Mouse (Mus musculus) CH12.LX (cell line): Measurements from ENCODE around the gene Ube2d2b. TPM values are rescaled to one million over a fixed set of nuclear protein-coding genes. Genes with fewer than 3 reads are reported as not detected.

Experiments
- DNase-seq: peaks from one replicate; pipeline ENCODE4 v3.0.0-alpha.2; 2013; ENCODE audit errors: extremely low read depth
- H3K27ac ChIP-seq: 2 replicates; pipeline ENCODE4 v1.5.1; 2012; ENCODE audit warnings: low read depth, mild to moderate bottlenecking, control low read depth, moderate library complexity; ENCODE audit not compliant: insufficient read depth
- H3K27me3 ChIP-seq: replicated peaks from 2 replicates; pipeline ENCODE3; 2012; ENCODE audit warnings: inconsistent platforms
- H3K36me3 ChIP-seq, 2 experiments: replicated peaks in 1 of 2; 2 replicates each; pipeline versions ENCODE3 to v1.6.1; 2012; ENCODE audit warnings: inconsistent platforms in 1 of 2, low read length in 1 of 2, mild to moderate bottlenecking in 1 of 2, mixed read lengths in 1 of 2, moderate library complexity in 1 of 2; ENCODE audit not compliant: control insufficient read depth in 1 of 2, insufficient read depth in 1 of 2
- H3K4me1 ChIP-seq, 2 experiments: 2 replicates each; pipeline ENCODE4 v1.6.1; 2012; ENCODE audit warnings: inconsistent platforms in 1 of 2, moderate library complexity in 1 of 2; ENCODE audit not compliant: insufficient read depth in 2 of 2, control insufficient read depth in 1 of 2
- H3K4me2 ChIP-seq: 2 replicates; pipeline ENCODE4 v1.6.1; 2012; ENCODE audit warnings: low read depth, mild to moderate bottlenecking, control low read depth; ENCODE audit not compliant: poor library complexity, insufficient read depth, severe bottlenecking
- H3K4me3 ChIP-seq, 3 experiments: fragments of 150-350 bp in 1 of 3; sonication (generic) in 1 of 3; replicated peaks in 1 of 3; 2 replicates each; pipeline versions ENCODE3 to v1.5.1; 2011 to 2012; ENCODE audit warnings: low read depth in 2 of 3, low read length in 2 of 3, mild to moderate bottlenecking in 2 of 3, moderate library complexity in 2 of 3, control low read depth in 1 of 3, improper control_type of control experiment in 1 of 3, inconsistent platforms in 1 of 3, mixed read lengths in 1 of 3; ENCODE audit not compliant: poor library complexity in 1 of 3
- H3K79me2 ChIP-seq: replicated peaks from 2 replicates; pipeline ENCODE4 v1.6.1; 2012; ENCODE audit warnings: mild to moderate bottlenecking, moderate library complexity; ENCODE audit not compliant: control insufficient read depth, poor library complexity, insufficient read depth, severe bottlenecking; ENCODE audit errors: extremely low read depth
- H3K9ac ChIP-seq: 2 replicates; pipeline ENCODE4 v1.6.1; 2012; ENCODE audit warnings: low read depth, mild to moderate bottlenecking, control low read depth, moderate library complexity; ENCODE audit not compliant: insufficient read depth
- H3K9me3 ChIP-seq: replicated peaks from 2 replicates; pipeline ENCODE3; 2012; ENCODE audit warnings: low read length, inconsistent platforms, mixed read lengths
- CHD2 ChIP-seq: IDR thresholded peaks from 2 replicates; pipeline ENCODE4 v1.6.1; 2011; ENCODE audit warnings: low read length, improper control_type of control experiment
- CTCF ChIP-seq, 2 experiments: IDR thresholded peaks in 1 of 2; conservative IDR thresholded peaks in 1 of 2; 2 replicates each; pipeline ENCODE4 v1.5.1; 2011 to 2012; ENCODE audit warnings: low read depth in 2 of 2, low read length in 2 of 2, improper control_type of control experiment in 1 of 2, inconsistent platforms in 1 of 2, mild to moderate bottlenecking in 1 of 2, moderate library complexity in 1 of 2
- EP300 ChIP-seq: IDR thresholded peaks from 2 replicates; pipeline ENCODE4 v1.6.1; 2011; ENCODE audit warnings: low read length, improper control_type of control experiment
- ETS1 ChIP-seq: conservative IDR thresholded peaks from 2 replicates; pipeline ENCODE4 v1.6.1; 2012; ENCODE audit warnings: low read depth, mild to moderate bottlenecking, inconsistent platforms, low read length, improper control_type of control experiment, moderate library complexity
- GABPA ChIP-seq: IDR thresholded peaks from 2 replicates; pipeline ENCODE4 v1.6.1; 2012; ENCODE audit warnings: low read depth, low read length, improper control_type of control experiment, inconsistent platforms; ENCODE audit not compliant: insufficient replicate concordance
- IRF4 ChIP-seq: IDR thresholded peaks from 2 replicates; pipeline ENCODE4 v1.6.1; 2014; ENCODE audit warnings: low read depth, mild to moderate bottlenecking, inconsistent platforms, low read length, improper control_type of control experiment
- JUN ChIP-seq: IDR thresholded peaks from 2 replicates; pipeline ENCODE4 v1.6.1; 2011; ENCODE audit warnings: low read depth, mild to moderate bottlenecking, low read length, improper control_type of control experiment, moderate library complexity; ENCODE audit not compliant: insufficient read depth
- JUND ChIP-seq: conservative IDR thresholded peaks from 2 replicates; pipeline ENCODE4 v1.6.1; 2011; ENCODE audit warnings: low read depth, low read length, improper control_type of control experiment
- MAFK ChIP-seq: IDR thresholded peaks from 2 replicates; pipeline ENCODE4 v1.6.1; 2011; ENCODE audit warnings: low read length, improper control_type of control experiment; ENCODE audit not compliant: insufficient replicate concordance
- MYC ChIP-seq: IDR thresholded peaks from 2 replicates; pipeline ENCODE4 v1.6.1; 2011; ENCODE audit warnings: low read depth, mild to moderate bottlenecking, improper control_type of control experiment, low read length
- POLR2A ChIP-seq: IDR thresholded peaks from 2 replicates; pipeline ENCODE4 v1.6.1; 2011; ENCODE audit warnings: low read depth, mild to moderate bottlenecking, improper control_type of control experiment, low read length
- POLR2AphosphoS2 ChIP-seq: IDR thresholded peaks from 2 replicates; pipeline ENCODE4 v1.6.1; 2011; ENCODE audit warnings: low read depth, low read length, improper control_type of control experiment
- RAD21 ChIP-seq: IDR thresholded peaks from 2 replicates; pipeline ENCODE4 v1.6.1; 2011; ENCODE audit warnings: low read depth, mild to moderate bottlenecking, low read length, improper control_type of control experiment, moderate library complexity
- TBP ChIP-seq: conservative IDR thresholded peaks from 2 replicates; pipeline ENCODE4 v1.6.1; 2011; ENCODE audit warnings: low read depth, low read length, improper control_type of control experiment
- USF2 ChIP-seq: conservative IDR thresholded peaks from 2 replicates; pipeline ENCODE4 v1.6.1; 2011; ENCODE audit warnings: low read depth, low read length, improper control_type of control experiment
- ZC3H11A ChIP-seq: IDR thresholded peaks from 2 replicates; pipeline ENCODE4 v1.6.1; 2012; ENCODE audit warnings: low read depth, mild to moderate bottlenecking, inconsistent platforms, low read length, improper control_type of control experiment
- ZNF384 ChIP-seq: IDR thresholded peaks from 2 replicates; pipeline ENCODE4 v1.6.1; 2012; ENCODE audit warnings: low read depth, low read length, improper control_type of control experiment, inconsistent platforms
- dilution Hi-C: fragments of 300-500 bp; cut with MboI; formaldehyde crosslinking; loops from 2 replicates; pipeline ENCODE4 v1.14.3; 2020; ENCODE audit warnings: low sequenced_read_pairs; ENCODE audit not compliant: extremely low pct_unique_long_range_greater_than_20kb, extremely low pct_ligation_motif_present
- in situ Hi-C: fragments of 300-500 bp; cut with MboI; formaldehyde crosslinking; loops from 3 replicates; pipeline ENCODE4 v1.14.3; 2019; ENCODE audit warnings: low sequenced_read_pairs, low pct_ligation_motif_present, low pct_unique_long_range_greater_than_20kb, mixed read lengths
- polyA plus RNA-seq: library from polyadenylated mRNA; unstranded; fragments of >175 nt; gene quantifications from 2 replicates; pipeline ENCODE4 v1.2.1, GENCODE M21; 2012; ENCODE audit warnings: low read depth; ENCODE audit not compliant: insufficient read length
- total RNA-seq, 2 experiments: library from RNA; depleted of rRNA; stranded (reverse); fragments of 300-350 nt in 1 of 2; fragments of >200 nt in 1 of 2; gene quantifications; 2 replicates each; pipeline ENCODE4 v1.2.3; 2012 to 2014

The Ube2d2b gene
- total and polyA plus RNA-seq, 3 experiments, result not detected

DNA sequence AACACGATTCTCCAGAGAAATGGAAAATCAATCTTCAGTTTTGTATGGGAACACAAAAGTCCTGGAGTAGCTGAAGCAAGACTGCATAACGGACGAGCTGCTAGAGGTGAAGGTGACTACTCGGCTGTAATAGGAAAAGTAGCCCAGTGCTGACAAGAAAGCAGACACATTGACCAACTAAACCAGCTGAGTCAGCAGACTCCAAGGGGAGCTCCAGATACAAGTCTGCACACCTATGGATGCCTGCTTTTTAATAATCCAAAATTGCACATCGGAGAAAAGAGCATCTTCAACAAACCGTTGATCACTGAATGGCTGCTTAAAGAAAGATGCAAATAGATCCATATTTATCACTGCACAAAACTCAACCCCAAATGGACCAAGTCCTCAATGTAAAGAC lies 31.6 kb upstream of the Ube2d2b start:
- in situ Hi-C loops (loop anchor here (10.0 kb wide), 1 partner anchor 87 kb away; no protein-coding TSS in a partner anchor), dilution Hi-C loops (no loop called here)
- no peak overlapping the region for H3K4me3 ChIP-seq
- no peaks in the 10 kb centered on the region for H3K27me3 ChIP-seq
- H3K9ac ChIP-seq, result no peak overlapping the region
- H3K4me1 ChIP-seq, result no peaks in the 10 kb centered on the region
- no peak for DNase-seq
- H3K27ac ChIP-seq, result no peak overlapping the region
- H3K79me2 ChIP-seq, result no peaks in the 10 kb centered on the region
- no peak overlapping the region for H3K4me2 ChIP-seq
- TF ChIP-seq CTCF (conservative IDR thresholded peaks at IDR 0.05 in 1 of 2, IDR thresholded peaks at IDR 0.05 in 1 of 2; ENCODE audit: low read depth in 2 of 2, low read length in 2 of 2) (no peak), USF2 (no peak), POLR2A (no peak), MAFK (peak; percentile 84), RAD21 (no peak)
- H3K36me3 ChIP-seq, result peaks cover 0 to 12% of the 10 kb centered on the region in 2 experiments
- H3K9me3 ChIP-seq, result no peaks in the 10 kb centered on the region

DNA sequence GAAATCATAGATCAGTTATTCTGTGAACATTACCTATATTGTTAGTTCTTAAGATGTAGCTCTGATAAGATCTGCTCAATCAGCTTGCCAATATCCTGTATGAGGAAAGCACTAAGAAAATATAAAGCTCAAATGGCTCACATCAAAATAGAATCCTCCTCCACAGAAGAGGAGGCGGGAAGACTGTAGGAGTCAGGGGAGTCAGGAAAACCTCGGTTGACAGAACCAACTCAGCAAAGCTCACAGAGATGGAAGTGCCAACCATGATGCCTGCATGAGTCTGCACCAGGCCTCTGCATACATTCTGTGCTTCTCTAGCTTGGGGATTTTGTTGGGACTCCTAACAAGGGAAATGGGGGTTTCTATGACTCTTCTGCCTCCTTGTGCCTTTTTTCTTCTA lies 28.7 kb upstream of the Ube2d2b start:
- Histone ChIP-seq H3K27ac (no peak overlapping the region), H3K4me1 (no peaks in the 10 kb centered on the region), H3K79me2 (no peaks in the 10 kb centered on the region), H3K36me3 (peaks cover 0 to 7% of the 10 kb centered on the region in 2 experiments), H3K27me3 (no peaks in the 10 kb centered on the region), H3K9ac (no peak overlapping the region), H3K4me2 (no peak overlapping the region), H3K9me3 (no peaks in the 10 kb centered on the region), H3K4me3 (no peak overlapping the region)
- TF ChIP-seq TBP, result no peak
- no peak for TF ChIP-seq EP300
- TF ChIP-seq ZC3H11A, result no peak
- no peak for TF ChIP-seq CHD2
- TF ChIP-seq GABPA, result no peak
- no peak for TF ChIP-seq ZNF384
- no peak for TF ChIP-seq JUND
- no peak for TF ChIP-seq IRF4
- no peak for TF ChIP-seq CTCF (conservative IDR thresholded peaks at IDR 0.05 in 1 of 2, IDR thresholded peaks at IDR 0.05 in 1 of 2; ENCODE audit: low read depth in 2 of 2, low read length in 2 of 2)
- no peak for TF ChIP-seq POLR2AphosphoS2
- TF ChIP-seq MYC, result no peak
- no peak for TF ChIP-seq JUN
- TF ChIP-seq ETS1, result no peak
- no peak for DNase-seq
- in situ Hi-C loops, result no loop called here
- dilution Hi-C loops, result no loop called here
